Comparison of ENCODE assay signal across 8 mouse cellular contexts in the genomic region with DNA sequence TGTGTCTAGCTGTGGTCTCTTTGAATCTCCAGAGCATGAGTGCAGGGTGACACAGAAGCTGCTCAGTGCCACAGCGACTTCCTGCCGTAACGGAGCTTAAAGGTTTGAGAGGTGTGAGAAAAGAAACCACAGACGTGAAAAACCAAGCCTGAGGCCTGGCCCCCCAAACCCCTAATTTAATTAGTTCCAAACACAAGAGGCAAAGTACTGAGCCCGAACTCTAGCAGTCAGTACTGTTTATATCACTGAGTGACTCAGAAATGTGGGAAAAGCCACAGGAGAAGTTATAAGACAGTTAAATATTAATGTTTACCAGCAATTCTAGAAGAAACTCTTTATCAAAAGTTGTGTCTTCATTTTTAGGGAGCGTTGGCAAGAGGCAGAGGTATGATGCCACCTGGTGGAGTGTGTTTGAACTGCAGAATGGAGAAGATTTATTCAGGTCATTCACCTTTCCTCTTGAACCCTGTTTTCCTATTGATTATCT. TPM values are rescaled to one million over a fixed set of nuclear protein-coding genes. Genes with fewer than 3 reads are reported as not detected.
DNase-seq lines count a peak whose midpoint lies in the region; ATAC-seq and TF ChIP-seq lines count a peak whose summit lies in the region.
"Had no signal": no experiment of that assay in that cellular context is flagged by ENCODE, and none has a peak within 500 bp of the region (broad histone marks: within the 10 kb centered on the region; RNA-seq: fewer than 3 reads in every experiment).

No protein-coding gene starts in this region.

- H3K9ac ChIP-seq in kidney, postnatal 0 days (ENCODE audit: low read depth, low read length): no peak overlapping the region
- H3K9ac ChIP-seq: neural tube, embryonic 12.5 days had no signal

- no peak overlapping the region for H3K4me3 ChIP-seq in kidney, postnatal 0 days (replicated peaks; ENCODE audit: low read depth, low read length)
- H3K4me3 ChIP-seq: neural tube, embryonic 12.5 days had no signal

- H3K36me3 ChIP-seq in kidney, postnatal 0 days (ENCODE audit: insufficient read depth, low read length): peaks cover 59% of the 10 kb centered on the region

- H3K9me3 ChIP-seq in kidney, postnatal 0 days (replicated peaks; ENCODE audit: low read length): no peaks in the 10 kb centered on the region
- H3K9me3 ChIP-seq: neural tube, embryonic 12.5 days had no signal

- no peaks in the 10 kb centered on the region for H3K27me3 ChIP-seq in kidney, postnatal 0 days (ENCODE audit: insufficient read depth, low read length)
- H3K27me3 ChIP-seq: neural tube, embryonic 12.5 days had no signal

- H3K4me1 ChIP-seq in kidney, postnatal 0 days (replicated peaks; ENCODE audit: insufficient read depth, low read length): no peaks in the 10 kb centered on the region
- H3K4me1 ChIP-seq: neural tube, embryonic 12.5 days had no signal

- H3K4me2 ChIP-seq in kidney, postnatal 0 days (ENCODE audit: low read length): no peak overlapping the region
- H3K4me2 ChIP-seq: neural tube, embryonic 12.5 days had no signal

- TF ChIP-seq CTCF in kidney, postnatal 0 days (IDR thresholded peaks at IDR 0.05; ENCODE audit: low read depth): peak; percentile 86

- whole genome bisulfite sequencing in kidney, postnatal 0 days: 77% methylated on average over 6 of the region's 6 CpGs

- DNase-seq in kidney, postnatal 0 days (ENCODE audit: low spot score): peak; percentile 44
- DNase-seq in kidney, adult 11 months: no peak
- DNase-seq in ES-CJ7 (ENCODE audit: low read depth, low spot score): peak; percentile 41
- peak; percentile 4 for DNase-seq in adrenal gland, adult 2 months
- DNase-seq in left cerebral cortex, postnatal 25 days (ENCODE audit: low spot score in 2 of 2): peak; percentile 27 to 31
- DNase-seq in right cerebral cortex, postnatal 14 days: peak; percentile 43

- ATAC-seq in kidney, postnatal 0 days (replicated peaks; ENCODE audit: low FRiP score, low read depth): no peak
- peak; percentile 39; the same call in 1 of the 2 replicates for ATAC-seq in erythroid progenitor cell, adult 5-6 weeks (replicated peaks; ENCODE audit: low FRiP score, poor library complexity, severe bottlenecking)

- intact Hi-C loops in left cerebral cortex, postnatal 25 days (cut with DNase I): loop anchor here (2.0 to 5.0 kb wide), 2 partner anchors 33 to 279 kb away; no protein-coding TSS in a partner anchor

- no peak overlapping the region for H3K27ac ChIP-seq in kidney, postnatal 0 days
- H3K27ac ChIP-seq: neural tube, embryonic 12.5 days had no signal

RNA-seq across cellular contexts. Expression of a gene that starts 41.5 kb away (rescaled TPM):
- 39.9 and 44.4 TPM in 2 replicates for polyA plus RNA-seq in kidney, postnatal 0 days (2015; fragmentation: Nextera tagmentation; extraction: Ambion mirVana)
- 10 to 100 TPM; 32.5 to 40.9 TPM for total RNA-seq in adrenal gland, adult 2 months (2021)
- 13.6 and 18.0 TPM in 2 replicates for polyA plus RNA-seq in adrenal gland, adult 2 months (2012; rRNA removed)
- 18.0 and 27.2 TPM in 2 replicates for total RNA-seq in erythroid progenitor cell, adult 5-6 weeks (2015; ENCODE audit: low replicate concordance)
- 18.5 and 23.5 TPM in 2 replicates for total RNA-seq in erythroid progenitor cell, adult 5-6 weeks (2017; ENCODE audit: low replicate concordance)
- total RNA-seq in left cerebral cortex, postnatal 25 days (2021): 10 to 100 TPM; 31.4 to 35.2 TPM

RNA-seq across cellular contexts. Expression of a gene that starts 55.9 kb away (rescaled TPM):
- 4.6 and 4.9 TPM in 2 replicates for polyA plus RNA-seq in kidney, postnatal 0 days (2015; fragmentation: Nextera tagmentation; extraction: Ambion mirVana)
- 10 to 100 TPM; 10.4 to 11.6 TPM for total RNA-seq in adrenal gland, adult 2 months (2021)
- 0.21 and 0.29 TPM in 2 replicates for polyA plus RNA-seq in adrenal gland, adult 2 months (2012; rRNA removed)
- total RNA-seq in erythroid progenitor cell, adult 5-6 weeks (2015; ENCODE audit: low replicate concordance): 2.9 and 5.8 TPM in 2 replicates
- 1.3 and 2.7 TPM in 2 replicates for total RNA-seq in erythroid progenitor cell, adult 5-6 weeks (2017; ENCODE audit: low replicate concordance)
- total RNA-seq in left cerebral cortex, postnatal 25 days (2021): 10 to 100 TPM; 26.5 to 27.8 TPM
